Mouse (Mus musculus) CH12.LX (cell line): ENCODE data around the gene Scnn1a. TPM values are rescaled to one million over a fixed set of nuclear protein-coding genes. Genes with fewer than 3 reads are reported as not detected.

Source experiments
- DNase-seq: peaks from one replicate; pipeline ENCODE4 v3.0.0-alpha.2; 2013; ENCODE audit errors: extremely low read depth
- H3K27ac ChIP-seq: 2 replicates; pipeline ENCODE4 v1.5.1; 2012; ENCODE audit warnings: low read depth, mild to moderate bottlenecking, control low read depth, moderate library complexity; ENCODE audit not compliant: insufficient read depth
- H3K27me3 ChIP-seq: replicated peaks from 2 replicates; pipeline ENCODE3; 2012; ENCODE audit warnings: inconsistent platforms
- H3K36me3 ChIP-seq, 2 experiments: replicated peaks in 1 of 2; 2 replicates each; pipeline versions ENCODE3 to v1.6.1; 2012; ENCODE audit warnings: inconsistent platforms in 1 of 2, low read length in 1 of 2, mild to moderate bottlenecking in 1 of 2, mixed read lengths in 1 of 2, moderate library complexity in 1 of 2; ENCODE audit not compliant: control insufficient read depth in 1 of 2, insufficient read depth in 1 of 2
- H3K4me1 ChIP-seq, 2 experiments: 2 replicates each; pipeline ENCODE4 v1.6.1; 2012; ENCODE audit warnings: inconsistent platforms in 1 of 2, moderate library complexity in 1 of 2; ENCODE audit not compliant: insufficient read depth in 2 of 2, control insufficient read depth in 1 of 2
- H3K4me2 ChIP-seq: 2 replicates; pipeline ENCODE4 v1.6.1; 2012; ENCODE audit warnings: low read depth, mild to moderate bottlenecking, control low read depth; ENCODE audit not compliant: poor library complexity, insufficient read depth, severe bottlenecking
- H3K4me3 ChIP-seq, 3 experiments: fragments of 150-350 bp in 1 of 3; sonication (generic) in 1 of 3; replicated peaks in 1 of 3; 2 replicates each; pipeline versions ENCODE3 to v1.5.1; 2011 to 2012; ENCODE audit warnings: low read depth in 2 of 3, low read length in 2 of 3, mild to moderate bottlenecking in 2 of 3, moderate library complexity in 2 of 3, control low read depth in 1 of 3, improper control_type of control experiment in 1 of 3, inconsistent platforms in 1 of 3, mixed read lengths in 1 of 3; ENCODE audit not compliant: poor library complexity in 1 of 3
- H3K79me2 ChIP-seq: replicated peaks from 2 replicates; pipeline ENCODE4 v1.6.1; 2012; ENCODE audit warnings: mild to moderate bottlenecking, moderate library complexity; ENCODE audit not compliant: control insufficient read depth, poor library complexity, insufficient read depth, severe bottlenecking; ENCODE audit errors: extremely low read depth
- H3K9ac ChIP-seq: 2 replicates; pipeline ENCODE4 v1.6.1; 2012; ENCODE audit warnings: low read depth, mild to moderate bottlenecking, control low read depth, moderate library complexity; ENCODE audit not compliant: insufficient read depth
- H3K9me3 ChIP-seq: replicated peaks from 2 replicates; pipeline ENCODE3; 2012; ENCODE audit warnings: low read length, inconsistent platforms, mixed read lengths
- CTCF ChIP-seq, 2 experiments: IDR thresholded peaks in 1 of 2; conservative IDR thresholded peaks in 1 of 2; 2 replicates each; pipeline ENCODE4 v1.5.1; 2011 to 2012; ENCODE audit warnings: low read depth in 2 of 2, low read length in 2 of 2, improper control_type of control experiment in 1 of 2, inconsistent platforms in 1 of 2, mild to moderate bottlenecking in 1 of 2, moderate library complexity in 1 of 2
- E2F4 ChIP-seq: IDR thresholded peaks from 2 replicates; pipeline ENCODE4 v1.6.1; 2011; ENCODE audit warnings: low read depth, low read length, improper control_type of control experiment; ENCODE audit not compliant: insufficient replicate concordance
- ELF1 ChIP-seq: IDR thresholded peaks from 2 replicates; pipeline ENCODE4 v1.6.1; 2014; ENCODE audit warnings: low read depth, mild to moderate bottlenecking, inconsistent platforms, low read length, improper control_type of control experiment
- EP300 ChIP-seq: IDR thresholded peaks from 2 replicates; pipeline ENCODE4 v1.6.1; 2011; ENCODE audit warnings: low read length, improper control_type of control experiment
- JUN ChIP-seq: IDR thresholded peaks from 2 replicates; pipeline ENCODE4 v1.6.1; 2011; ENCODE audit warnings: low read depth, mild to moderate bottlenecking, low read length, improper control_type of control experiment, moderate library complexity; ENCODE audit not compliant: insufficient read depth
- JUND ChIP-seq: conservative IDR thresholded peaks from 2 replicates; pipeline ENCODE4 v1.6.1; 2011; ENCODE audit warnings: low read depth, low read length, improper control_type of control experiment
- MAFK ChIP-seq: IDR thresholded peaks from 2 replicates; pipeline ENCODE4 v1.6.1; 2011; ENCODE audit warnings: low read length, improper control_type of control experiment; ENCODE audit not compliant: insufficient replicate concordance
- MAZ ChIP-seq: IDR thresholded peaks from 2 replicates; pipeline ENCODE4 v1.6.1; 2012; ENCODE audit warnings: low read depth, mild to moderate bottlenecking, inconsistent platforms, low read length, improper control_type of control experiment, moderate library complexity
- MXI1 ChIP-seq: IDR thresholded peaks from 2 replicates; pipeline ENCODE4 v1.6.1; 2011; ENCODE audit warnings: mild to moderate bottlenecking, low read depth, low read length, improper control_type of control experiment
- PAX5 ChIP-seq: IDR thresholded peaks from 2 replicates; pipeline ENCODE4 v1.6.1; 2012; ENCODE audit warnings: low read length, inconsistent platforms, mixed read lengths
- POLR2A ChIP-seq: IDR thresholded peaks from 2 replicates; pipeline ENCODE4 v1.6.1; 2011; ENCODE audit warnings: low read depth, mild to moderate bottlenecking, improper control_type of control experiment, low read length
- POLR2AphosphoS2 ChIP-seq: IDR thresholded peaks from 2 replicates; pipeline ENCODE4 v1.6.1; 2011; ENCODE audit warnings: low read depth, low read length, improper control_type of control experiment
- RAD21 ChIP-seq: IDR thresholded peaks from 2 replicates; pipeline ENCODE4 v1.6.1; 2011; ENCODE audit warnings: low read depth, mild to moderate bottlenecking, low read length, improper control_type of control experiment, moderate library complexity
- RCOR1 ChIP-seq: conservative IDR thresholded peaks from 2 replicates; pipeline ENCODE4 v1.6.1; 2012; ENCODE audit warnings: low read depth, mild to moderate bottlenecking, inconsistent platforms, low read length, improper control_type of control experiment
- SIN3A ChIP-seq: IDR thresholded peaks from 2 replicates; pipeline ENCODE4 v1.6.1; 2012; ENCODE audit warnings: low read length, improper control_type of control experiment, inconsistent platforms
- SMC3 ChIP-seq: IDR thresholded peaks from 2 replicates; pipeline ENCODE4 v1.6.1; 2011; ENCODE audit warnings: low read depth, low read length, improper control_type of control experiment
- TBP ChIP-seq: conservative IDR thresholded peaks from 2 replicates; pipeline ENCODE4 v1.6.1; 2011; ENCODE audit warnings: low read depth, low read length, improper control_type of control experiment
- TCF12 ChIP-seq: IDR thresholded peaks from 2 replicates; pipeline ENCODE4 v1.6.1; 2014; ENCODE audit warnings: low read depth, mild to moderate bottlenecking, inconsistent platforms, low read length, improper control_type of control experiment
- UBTF ChIP-seq: IDR thresholded peaks from 2 replicates; pipeline ENCODE4 v1.6.1; 2012; ENCODE audit warnings: low read depth, mild to moderate bottlenecking, inconsistent platforms, low read length, improper control_type of control experiment, moderate library complexity
- ZC3H11A ChIP-seq: IDR thresholded peaks from 2 replicates; pipeline ENCODE4 v1.6.1; 2012; ENCODE audit warnings: low read depth, mild to moderate bottlenecking, inconsistent platforms, low read length, improper control_type of control experiment
- ZKSCAN1 ChIP-seq: IDR thresholded peaks from 2 replicates; pipeline ENCODE4 v1.6.1; 2012; ENCODE audit warnings: low read depth, inconsistent platforms, low read length, improper control_type of control experiment, borderline replicate concordance
- ZNF384 ChIP-seq: IDR thresholded peaks from 2 replicates; pipeline ENCODE4 v1.6.1; 2012; ENCODE audit warnings: low read depth, low read length, improper control_type of control experiment, inconsistent platforms
- dilution Hi-C: fragments of 300-500 bp; cut with MboI; formaldehyde crosslinking; loops from 2 replicates; pipeline ENCODE4 v1.14.3; 2020; ENCODE audit warnings: low sequenced_read_pairs; ENCODE audit not compliant: extremely low pct_unique_long_range_greater_than_20kb, extremely low pct_ligation_motif_present
- in situ Hi-C: fragments of 300-500 bp; cut with MboI; formaldehyde crosslinking; loops from 3 replicates; pipeline ENCODE4 v1.14.3; 2019; ENCODE audit warnings: low sequenced_read_pairs, low pct_ligation_motif_present, low pct_unique_long_range_greater_than_20kb, mixed read lengths
- polyA plus RNA-seq: library from polyadenylated mRNA; unstranded; fragments of >175 nt; gene quantifications from 2 replicates; pipeline ENCODE4 v1.2.1, GENCODE M21; 2012; ENCODE audit warnings: low read depth; ENCODE audit not compliant: insufficient read length
- total RNA-seq, 2 experiments: library from RNA; depleted of rRNA; stranded (reverse); fragments of 300-350 nt in 1 of 2; fragments of >200 nt in 1 of 2; gene quantifications; 2 replicates each; pipeline ENCODE4 v1.2.3; 2012 to 2014

Gene Scnn1a
- total and polyA plus RNA-seq, 3 experiments = not detected

DNA sequence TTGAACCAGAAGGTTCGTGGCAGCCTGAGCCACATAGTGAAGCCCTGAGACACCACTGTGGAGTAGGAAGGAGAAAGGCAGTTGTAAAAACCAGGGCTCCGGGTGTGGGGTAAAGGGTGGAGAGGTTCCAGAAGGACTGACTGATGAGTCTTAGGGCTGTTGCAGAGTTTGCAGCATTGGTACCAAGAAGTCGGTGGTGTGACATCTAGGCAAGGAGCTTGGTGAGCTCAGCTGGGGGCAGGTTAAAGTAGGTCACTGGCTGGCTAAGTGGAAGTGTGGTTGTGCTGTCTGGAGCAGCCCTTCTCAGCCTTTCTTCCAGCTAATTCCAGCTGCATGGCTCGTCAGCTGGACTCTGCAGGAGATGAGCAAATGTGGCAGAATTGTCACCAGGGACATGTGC is 32.4 kb downstream of the Scnn1a start:
- TF ChIP-seq ZKSCAN1 (no peak), JUND (no peak), POLR2A (no peak), TBP (no peak), CTCF (conservative IDR thresholded peaks at IDR 0.05 in 1 of 2, IDR thresholded peaks at IDR 0.05 in 1 of 2; ENCODE audit: low read depth in 2 of 2, low read length in 2 of 2) (no peak), POLR2AphosphoS2 (no peak), RCOR1 (no peak), JUN (no peak), RAD21 (no peak), UBTF (no peak), MXI1 (no peak), ELF1 (no peak), SMC3 (no peak)
- Histone ChIP-seq H3K36me3 (no peaks in the 10 kb centered on the region), H3K79me2 (no peaks in the 10 kb centered on the region), H3K27me3 (peaks cover 97% of the 10 kb centered on the region), H3K9ac (no peak overlapping the region), H3K9me3 (no peaks in the 10 kb centered on the region), H3K4me3 (no peak overlapping the region), H3K4me2 (no peak overlapping the region), H3K4me1 (no peaks in the 10 kb centered on the region), H3K27ac (no peak overlapping the region)
- in situ Hi-C loops = no loop called here
- no peak for DNase-seq
- dilution Hi-C loops = no loop called here

- DNase-seq = no peak
- dilution Hi-C loops = no loop called here
- Histone ChIP-seq H3K79me2 (no peaks in the 10 kb centered on the region), H3K4me3 (no peak overlapping the region), H3K27ac (no peak overlapping the region), H3K4me1 (no peaks in the 10 kb centered on the region), H3K36me3 (no peaks in the 10 kb centered on the region), H3K9me3 (no peaks in the 10 kb centered on the region), H3K27me3 (peaks cover 97% of the 10 kb centered on the region), H3K4me2 (no peak overlapping the region), H3K9ac (no peak overlapping the region)
- TF ChIP-seq E2F4 (no peak), EP300 (no peak), MXI1 (no peak), MAZ (no peak), SIN3A (no peak), ZC3H11A (no peak), ZNF384 (no peak), CTCF (conservative IDR thresholded peaks at IDR 0.05 in 1 of 2, IDR thresholded peaks at IDR 0.05 in 1 of 2; ENCODE audit: low read depth in 2 of 2, low read length in 2 of 2) (no peak), PAX5 (no peak), SMC3 (no peak), TCF12 (no peak), MAFK (no peak)
- in situ Hi-C loops = no loop called here
These were observed 32.8 kb downstream of the Scnn1a start for GRCm38 (mm10) chr6:125353221-125353620.
